ENCODE assay signal across 8 mouse cellular contexts in genomic region chr6:21894451-21894850, GRCm38 (mm10). TPM values are rescaled to one million over a fixed set of nuclear protein-coding genes. Genes with fewer than 3 reads are reported as not detected.
A peak's percentile ranks its signal among the peaks of the same experiment; 100 is the strongest.
DNase-seq lines count a peak whose midpoint lies in the region; ATAC-seq lines count a peak whose summit lies in the region.

No protein-coding gene starts in this region.

- peak; percentile 33; the same call in 1 of the 2 replicates for ATAC-seq in forebrain, embryonic 16.5 days
- ATAC-seq in embryonic facial prominence, embryonic 15.5 days (ENCODE audit: insufficient number of reproducible peaks, low FRiP score, low TSS enrichment, low read depth): peak; percentile 73
- peak; percentile 68 for ATAC-seq in hindbrain, embryonic 15.5 days (ENCODE audit: low FRiP score, low read depth)
- ATAC-seq in neural tube, embryonic 14.5 days (ENCODE audit: low read depth): peak; percentile 81
- ATAC-seq in midbrain, embryonic 13.5 days: no peak

- no peaks in the 10 kb centered on the region for H3K27me3 ChIP-seq in forebrain, embryonic 16.5 days (replicated peaks; ENCODE audit: control insufficient read depth, insufficient read depth, low read length)
- no peaks in the 10 kb centered on the region for H3K27me3 ChIP-seq in forebrain, embryonic 10.5 days (ENCODE audit: poor library complexity, severe bottlenecking)
- no peaks in the 10 kb centered on the region for H3K27me3 ChIP-seq in embryonic facial prominence, embryonic 15.5 days
- H3K27me3 ChIP-seq in hindbrain, embryonic 15.5 days: no peaks in the 10 kb centered on the region
- no peaks in the 10 kb centered on the region for H3K27me3 ChIP-seq in neural tube, embryonic 14.5 days (ENCODE audit: control insufficient read depth, insufficient read depth, low read length)
- H3K27me3 ChIP-seq in midbrain, embryonic 13.5 days: no peaks in the 10 kb centered on the region

- WGBS in forebrain, embryonic 16.5 days: 66% methylated on average over 7 of the region's 7 CpGs
- WGBS in forebrain, embryonic 10.5 days: 88% methylated on average over 7 of the region's 7 CpGs
- WGBS in embryonic facial prominence, embryonic 15.5 days: 38% methylated on average over 7 of the region's 7 CpGs
- WGBS in hindbrain, embryonic 15.5 days: 53% methylated on average over 7 of the region's 7 CpGs
- 67% methylated on average over 7 of the region's 7 CpGs for WGBS in neural tube, embryonic 14.5 days
- WGBS in midbrain, embryonic 13.5 days: 83% methylated on average over 7 of the region's 7 CpGs

- no peaks in the 10 kb centered on the region for H3K9me3 ChIP-seq in forebrain, embryonic 16.5 days (ENCODE audit: control insufficient read depth, low read length)
- H3K9me3 ChIP-seq in forebrain, embryonic 10.5 days: no peaks in the 10 kb centered on the region
- H3K9me3 ChIP-seq in embryonic facial prominence, embryonic 15.5 days (replicated peaks): no peaks in the 10 kb centered on the region
- no peaks in the 10 kb centered on the region for H3K9me3 ChIP-seq in hindbrain, embryonic 15.5 days
- H3K9me3 ChIP-seq in neural tube, embryonic 14.5 days (ENCODE audit: control insufficient read depth, low read length): no peaks in the 10 kb centered on the region
- H3K9me3 ChIP-seq in midbrain, embryonic 13.5 days: no peaks in the 10 kb centered on the region

- DNase-seq in forebrain, embryonic 10.5 days (ENCODE audit: extremely low spot score, low spot score): no peak
- DNase-seq in adrenal gland, adult 2 months: peak; percentile 35
- DNase-seq in layer of hippocampus, postnatal 36 days: peak; percentile 6 to 11

- H3K27ac ChIP-seq in forebrain, embryonic 16.5 days (ENCODE audit: low read length): no peak overlapping the region
- H3K27ac ChIP-seq in forebrain, embryonic 10.5 days: no peak overlapping the region
- H3K27ac ChIP-seq in embryonic facial prominence, embryonic 15.5 days (replicated peaks): no peak overlapping the region
- H3K27ac ChIP-seq in hindbrain, embryonic 15.5 days (replicated peaks): no peak overlapping the region
- H3K27ac ChIP-seq in neural tube, embryonic 14.5 days (ENCODE audit: low read depth, low read length): no peak overlapping the region
- no peak overlapping the region for H3K27ac ChIP-seq in midbrain, embryonic 13.5 days

- H3K4me3 ChIP-seq in forebrain, embryonic 16.5 days (replicated peaks; ENCODE audit: low read length): no peak overlapping the region
- no peak overlapping the region for H3K4me3 ChIP-seq in forebrain, embryonic 10.5 days
- H3K4me3 ChIP-seq in embryonic facial prominence, embryonic 15.5 days (replicated peaks): no peak overlapping the region
- H3K4me3 ChIP-seq in hindbrain, embryonic 15.5 days: no peak overlapping the region
- no peak overlapping the region for H3K4me3 ChIP-seq in neural tube, embryonic 14.5 days (ENCODE audit: low read depth, low read length)
- no peak overlapping the region for H3K4me3 ChIP-seq in midbrain, embryonic 13.5 days (replicated peaks)

- H3K4me1 ChIP-seq in forebrain, embryonic 16.5 days (replicated peaks; ENCODE audit: control insufficient read depth, insufficient read depth, low read length): 0 out of 2 replicates have a peak, but pooled peaks cover 2% of the 10 kb centered on the region
- H3K4me1 ChIP-seq in forebrain, embryonic 10.5 days: no peaks in the 10 kb centered on the region
- no peaks in the 10 kb centered on the region; the same call in 1 of the 2 replicates for H3K4me1 ChIP-seq in embryonic facial prominence, embryonic 15.5 days
- no peaks in the 10 kb centered on the region for H3K4me1 ChIP-seq in hindbrain, embryonic 15.5 days (replicated peaks)
- no peaks in the 10 kb centered on the region for H3K4me1 ChIP-seq in neural tube, embryonic 14.5 days (ENCODE audit: control insufficient read depth, insufficient read depth, low read length)
- no peaks in the 10 kb centered on the region for H3K4me1 ChIP-seq in midbrain, embryonic 13.5 days (replicated peaks)

- no peak overlapping the region for H3K9ac ChIP-seq in forebrain, embryonic 16.5 days (replicated peaks; ENCODE audit: low read depth, low read length)
- no peak overlapping the region for H3K9ac ChIP-seq in embryonic facial prominence, embryonic 15.5 days
- H3K9ac ChIP-seq in hindbrain, embryonic 15.5 days: no peak overlapping the region
- H3K9ac ChIP-seq in neural tube, embryonic 14.5 days (replicated peaks; ENCODE audit: low read depth, low read length): no peak overlapping the region
- H3K9ac ChIP-seq in midbrain, embryonic 13.5 days (replicated peaks): no peak overlapping the region

- H3K36me3 ChIP-seq in forebrain, embryonic 16.5 days (ENCODE audit: control insufficient read depth, insufficient read depth): no peaks in the 10 kb centered on the region
- no peaks in the 10 kb centered on the region for H3K36me3 ChIP-seq in forebrain, embryonic 10.5 days (replicated peaks)
- H3K36me3 ChIP-seq in embryonic facial prominence, embryonic 15.5 days: no peaks in the 10 kb centered on the region
- no peaks in the 10 kb centered on the region for H3K36me3 ChIP-seq in hindbrain, embryonic 15.5 days
- no peaks in the 10 kb centered on the region for H3K36me3 ChIP-seq in neural tube, embryonic 14.5 days (ENCODE audit: control insufficient read depth, insufficient read depth, low read length)
- H3K36me3 ChIP-seq in midbrain, embryonic 13.5 days: no peaks in the 10 kb centered on the region

- no peak overlapping the region for H3K4me2 ChIP-seq in forebrain, embryonic 16.5 days (ENCODE audit: low read length)
- no peak overlapping the region for H3K4me2 ChIP-seq in embryonic facial prominence, embryonic 15.5 days (replicated peaks)
- H3K4me2 ChIP-seq in hindbrain, embryonic 15.5 days: no peak overlapping the region
- H3K4me2 ChIP-seq in neural tube, embryonic 14.5 days (ENCODE audit: low read depth, low read length): no peak overlapping the region
- H3K4me2 ChIP-seq in midbrain, embryonic 13.5 days (replicated peaks): no peak overlapping the region

RNA-seq across cellular contexts. Expression of gene Tspan12, which starts 42.1 kb away (rescaled TPM):
- 51.7 and 63.0 TPM in 2 replicates for polyA plus RNA-seq in forebrain, embryonic 16.5 days (2015; fragmentation: Nextera tagmentation; extraction: Ambion mirVana)
- polyA plus RNA-seq in forebrain, embryonic 10.5 days (2016; fragmentation: Nextera tagmentation; extraction: Ambion mirVana): 55.1 and 59.9 TPM in 2 replicates
- total RNA-seq in adrenal gland, adult 2 months (2021): 100 to 1,000 TPM; 114 to 198 TPM
- 15.4 TPM in 2 replicates for polyA plus RNA-seq in adrenal gland, adult 2 months (2012; rRNA removed)
- polyA plus RNA-seq in embryonic facial prominence, embryonic 15.5 days (2015; fragmentation: Nextera tagmentation; extraction: Ambion mirVana): 37.9 and 38.3 TPM in 2 replicates
- polyA plus RNA-seq in hindbrain, embryonic 15.5 days (2015; fragmentation: Nextera tagmentation; extraction: Ambion mirVana): 60.5 and 66.8 TPM in 2 replicates
- total RNA-seq in layer of hippocampus, postnatal 36 days (2021): 10 to 100 TPM; 26.1 to 33.7 TPM
- polyA plus RNA-seq in neural tube, embryonic 14.5 days (2014; fragmentation: Nextera tagmentation; extraction: Ambion mirVana): 89.7 TPM in 2 replicates
- 55.0 and 56.5 TPM in 2 replicates for polyA plus RNA-seq in midbrain, embryonic 13.5 days (2015; fragmentation: Nextera tagmentation; extraction: Ambion mirVana)

RNA-seq across cellular contexts. Expression of gene Ing3, which starts 54.9 kb away (rescaled TPM):
- polyA plus RNA-seq in forebrain, embryonic 16.5 days (2015; fragmentation: Nextera tagmentation; extraction: Ambion mirVana): 60.0 and 68.1 TPM in 2 replicates
- 48.4 and 59.5 TPM in 2 replicates for polyA plus RNA-seq in forebrain, embryonic 10.5 days (2016; fragmentation: Nextera tagmentation; extraction: Ambion mirVana)
- total RNA-seq in adrenal gland, adult 2 months (2021): 10 to 100 TPM; 22.3 to 25.9 TPM
- polyA plus RNA-seq in adrenal gland, adult 2 months (2012; rRNA removed): 2.7 and 3.5 TPM in 2 replicates
- polyA plus RNA-seq in embryonic facial prominence, embryonic 15.5 days (2015; fragmentation: Nextera tagmentation; extraction: Ambion mirVana): 54.4 and 55.2 TPM in 2 replicates
- polyA plus RNA-seq in hindbrain, embryonic 15.5 days (2015; fragmentation: Nextera tagmentation; extraction: Ambion mirVana): 42.6 and 45.4 TPM in 2 replicates
- 10 to 100 TPM; 29.3 to 31.8 TPM for total RNA-seq in layer of hippocampus, postnatal 36 days (2021)
- 44.9 and 46.7 TPM in 2 replicates for polyA plus RNA-seq in neural tube, embryonic 14.5 days (2014; fragmentation: Nextera tagmentation; extraction: Ambion mirVana)
- polyA plus RNA-seq in midbrain, embryonic 13.5 days (2015; fragmentation: Nextera tagmentation; extraction: Ambion mirVana): 46.2 and 63.1 TPM in 2 replicates
